Comparison of ENCODE assay signal across 8 mouse cellular contexts in the genomic region with DNA sequence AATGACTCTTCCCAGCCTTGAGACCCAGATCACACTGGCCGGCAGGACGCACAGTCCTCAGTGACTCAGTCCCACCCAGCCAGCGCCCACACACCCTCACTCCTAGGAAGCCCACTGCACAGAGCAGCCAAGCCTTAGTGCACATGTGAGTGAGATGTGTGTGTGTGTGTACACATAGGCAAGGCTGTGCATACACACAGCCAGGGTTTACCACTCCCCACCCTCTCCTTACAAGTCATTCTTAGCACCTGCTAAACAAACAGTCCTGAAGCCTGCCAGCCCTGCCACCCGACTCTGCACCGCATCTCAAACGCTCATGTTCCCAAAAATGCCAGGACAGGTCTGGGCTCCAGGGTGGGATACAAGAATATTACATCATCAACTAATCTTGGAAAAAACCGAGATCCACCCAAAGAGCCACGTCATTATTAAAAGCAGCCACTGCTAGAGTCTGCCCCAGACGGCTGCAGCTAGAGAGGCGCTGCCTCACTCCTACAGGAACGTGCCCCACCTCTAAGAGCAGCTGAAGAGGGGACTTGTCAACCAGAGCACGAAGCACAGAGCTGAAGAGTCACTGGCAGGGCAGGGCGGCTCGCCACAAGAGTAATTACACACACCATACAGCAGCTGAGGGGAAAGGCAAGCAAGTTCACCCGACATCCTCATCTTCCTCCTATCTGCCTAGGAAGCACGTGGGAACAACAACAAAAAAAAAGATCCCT. TPM values are rescaled to one million over a fixed set of nuclear protein-coding genes. Genes with fewer than 3 reads are reported as not detected.
DNase-seq lines count a peak whose midpoint lies in the region; ATAC-seq and TF ChIP-seq lines count a peak whose summit lies in the region.

No protein-coding gene starts in this region.

- no peak overlapping the region for H3K9ac ChIP-seq in forebrain, postnatal 0 days
- H3K9ac ChIP-seq in limb, embryonic 15.5 days: no peak overlapping the region

- no peak for TF ChIP-seq POLR2A in small intestine, adult 2 months (IDR thresholded peaks at IDR 0.05; ENCODE audit: low read depth, low read length)

- H3K4me2 ChIP-seq in forebrain, postnatal 0 days (ENCODE audit: low read depth): 0 out of 2 replicates have a peak overlapping the region, but pooled peaks have one; percentile 19
- H3K4me2 ChIP-seq in limb, embryonic 15.5 days: 0 out of 2 replicates have a peak overlapping the region, but pooled peaks have one; percentile 5

- intact Hi-C loops in left cerebral cortex, postnatal 36 days (cut with DNase I): no loop called here

- no peaks in the 10 kb centered on the region for H3K9me3 ChIP-seq in forebrain, postnatal 0 days (ENCODE audit: low read length)
- no peaks in the 10 kb centered on the region for H3K9me3 ChIP-seq in limb, embryonic 15.5 days

- TF ChIP-seq CTCF in forebrain, postnatal 0 days (IDR thresholded peaks at IDR 0.05; ENCODE audit: low read depth): no peak
- TF ChIP-seq CTCF in small intestine, adult 2 months (IDR thresholded peaks at IDR 0.05; ENCODE audit: extremely low read depth, insufficient read length, insufficient replicate concordance, low read depth, low read length): no peak

- H3K27me3 ChIP-seq in forebrain, postnatal 0 days (ENCODE audit: insufficient read depth, low read length): no peaks in the 10 kb centered on the region
- H3K27me3 ChIP-seq in limb, embryonic 15.5 days: no peaks in the 10 kb centered on the region
- H3K27me3 ChIP-seq in small intestine, adult 2 months (ENCODE audit: control insufficient read depth, insufficient read depth, low read length): no peaks in the 10 kb centered on the region

- ATAC-seq in forebrain, postnatal 0 days: peak; percentile 94
- ATAC-seq in limb, embryonic 15.5 days (ENCODE audit: insufficient number of reproducible peaks, low FRiP score, low TSS enrichment, low read depth): no peak

- peak; percentile 43 for DNase-seq in urinary bladder, postnatal 14 days (ENCODE audit: low spot score)
- no peak for DNase-seq in urinary bladder, postnatal 4 days (ENCODE audit: low spot score in 2 of 2)
- peak; percentile 52 for DNase-seq in forebrain, postnatal 0 days
- no peak for DNase-seq in left cerebral cortex, postnatal 36 days (ENCODE audit: low spot score in 2 of 2)
- no peak for DNase-seq in cerebellum, adult 11 months
- DNase-seq in gastrocnemius, adult 8-10 months (ENCODE audit: low spot score in 2 of 2): no peak

- no peak overlapping the region for H3K4me3 ChIP-seq in forebrain, postnatal 0 days (ENCODE audit: low read depth, low read length)
- no peak overlapping the region for H3K4me3 ChIP-seq in limb, embryonic 15.5 days
- no peak overlapping the region for H3K4me3 ChIP-seq in small intestine, adult 2 months (ENCODE audit: low read depth, low read length)

- WGBS in forebrain, postnatal 0 days: 11% methylated on average over 16 of the region's 16 CpGs
- WGBS in limb, embryonic 15.5 days: 32% methylated on average over 16 of the region's 16 CpGs
- WGBS in small intestine, adult 2 months: 21% methylated on average over 16 of the region's 16 CpGs

- no peaks in the 10 kb centered on the region for H3K36me3 ChIP-seq in forebrain, postnatal 0 days (ENCODE audit: insufficient read depth)
- no peaks in the 10 kb centered on the region for H3K36me3 ChIP-seq in limb, embryonic 15.5 days
- H3K36me3 ChIP-seq in small intestine, adult 2 months (ENCODE audit: control insufficient read depth, insufficient read depth, low read length): no peaks in the 10 kb centered on the region

- H3K4me1 ChIP-seq in forebrain, postnatal 0 days (ENCODE audit: insufficient read depth): peaks cover 33% of the 10 kb centered on the region
- peaks cover 71% of the 10 kb centered on the region for H3K4me1 ChIP-seq in limb, embryonic 15.5 days
- H3K4me1 ChIP-seq in small intestine, adult 2 months (ENCODE audit: control insufficient read depth, insufficient read depth, insufficient read length, low read length): peaks cover 68% of the 10 kb centered on the region

- no peak overlapping the region for H3K27ac ChIP-seq in forebrain, postnatal 0 days (ENCODE audit: low read depth, low read length)
- no peak overlapping the region; the same call in 1 of the 2 replicates for H3K27ac ChIP-seq in limb, embryonic 15.5 days
- H3K27ac ChIP-seq in small intestine, adult 2 months (ENCODE audit: insufficient read depth, low read depth, low read length): peak overlapping the region; percentile 3; the same call in 1 of the 2 replicates

RNA-seq across cellular contexts. Expression of a gene that starts 12.7 kb away (rescaled TPM):
- 39.3 and 39.6 TPM in 2 replicates for total RNA-seq in forebrain, postnatal 0 days (2014; rRNA removed)
- polyA plus RNA-seq in forebrain, postnatal 0 days (2015; fragmentation: Nextera tagmentation; extraction: Ambion mirVana): 4.9 and 7.1 TPM in 2 replicates
- polyA plus RNA-seq in limb, embryonic 15.5 days (2015; fragmentation: Nextera tagmentation; extraction: Ambion mirVana): 4.6 and 5.0 TPM in 2 replicates
- 21.8 and 59.5 TPM in 2 replicates for polyA plus RNA-seq in small intestine, adult 2 months (2012; rRNA removed)
- 10 to 100 TPM in 1 of 2 experiments, 1 to 10 TPM in 1; 9.6 to 12.3 TPM for total RNA-seq in left cerebral cortex, postnatal 36 days (2021)
- total RNA-seq in gastrocnemius, adult 8-10 months (2022): 1 to 10 TPM; 2.0 to 2.2 (median 2.0) TPM

RNA-seq across cellular contexts. Expression of a gene that starts 28.0 kb away (rescaled TPM):
- 30.9 and 33.9 TPM in 2 replicates for total RNA-seq in forebrain, postnatal 0 days (2014; rRNA removed)
- polyA plus RNA-seq in forebrain, postnatal 0 days (2015; fragmentation: Nextera tagmentation; extraction: Ambion mirVana): 43.7 and 44.1 TPM in 2 replicates
- polyA plus RNA-seq in limb, embryonic 15.5 days (2015; fragmentation: Nextera tagmentation; extraction: Ambion mirVana): 11.8 and 12.6 TPM in 2 replicates
- polyA plus RNA-seq in small intestine, adult 2 months (2012; rRNA removed): 0.81 and 1.4 TPM in 2 replicates
- total RNA-seq in left cerebral cortex, postnatal 36 days (2021): 10 to 100 TPM; 26.2 to 30.0 TPM
- 1 to 10 TPM in 1 of 4 experiments, under 1 TPM in 3; 0.70 to 1.2 (median 0.82) TPM for total RNA-seq in gastrocnemius, adult 8-10 months (2022)

Comparison
In these comparisons a context has a peak if more than half of its experiments do, and no peak if none do; other contexts are left out.
1. DNase-seq: peak in urinary bladder, postnatal 14 days (single experiment) and forebrain, postnatal 0 days (single experiment); none in urinary bladder, postnatal 4 days (0 of 2), left cerebral cortex, postnatal 36 days (0 of 2), cerebellum, adult 11 months (single experiment) and gastrocnemius, adult 8-10 months (0 of 2).
2. RNA of a gene that starts 28.0 kb away (total RNA-seq): 30.9 to 33.9 TPM in forebrain, postnatal 0 days and 26.2 to 30.0 TPM in left cerebral cortex, postnatal 36 days; 0.70 to 1.2 TPM in gastrocnemius, adult 8-10 months; every median in the first group is over 10 times any median in the second.